Mouse (Mus musculus) lung, adult 2 months (tissue): Measurements from ENCODE around the gene Psmd1. TPM values are rescaled to one million over a fixed set of nuclear protein-coding genes. Genes with fewer than 3 reads are reported as not detected.
A peak's percentile ranks its signal among the peaks of the same experiment; 100 is the strongest.

Experiments
- DNase-seq: peaks from one replicate; pipeline ENCODE4 v3.0.0; 2022
- H3K4me1 ChIP-seq: fragments of 200-500 bp; 2 replicates; pipeline ENCODE4 v1.6.1; 2011; ENCODE audit warnings: low read length; ENCODE audit not compliant: control insufficient read depth, insufficient read depth
- H3K4me3 ChIP-seq: fragments of 200-500 bp; replicated peaks from 2 replicates; pipeline ENCODE3; 2011; ENCODE audit warnings: low read depth, mild to moderate bottlenecking, control low read depth, low read length; ENCODE audit errors: extremely low read depth
- CTCF ChIP-seq: fragments of 200-500 bp; IDR thresholded peaks from 2 replicates; pipeline ENCODE4 v1.5.1; 2011; ENCODE audit warnings: mild to moderate bottlenecking, low read length, control low read depth; ENCODE audit not compliant: insufficient read depth
- POLR2A ChIP-seq: fragments of 200-500 bp; IDR thresholded peaks from 2 replicates; pipeline ENCODE4 v1.6.1; 2011; ENCODE audit warnings: low read depth, mild to moderate bottlenecking, control low read depth, low read length, borderline replicate concordance; ENCODE audit errors: extremely low read depth
- WGBS: fragments of 180-500 bp; shearing (Covaris S2); methylation state at CpG from one replicate; pipeline ENCODE4 v1.1.7; 2018; 5-methylcytosine and 5-hydroxymethylcytosine counted together
- polyA plus RNA-seq: library from polyadenylated mRNA; depleted of rRNA; stranded (reverse); fragments of >200 nt; gene quantifications from 2 replicates; pipeline ENCODE4 v1.2.3, GENCODE M21; 2012

Psmd1 gene
- polyA plus RNA-seq, 1 experiment = 52.4 TPM

DNA sequence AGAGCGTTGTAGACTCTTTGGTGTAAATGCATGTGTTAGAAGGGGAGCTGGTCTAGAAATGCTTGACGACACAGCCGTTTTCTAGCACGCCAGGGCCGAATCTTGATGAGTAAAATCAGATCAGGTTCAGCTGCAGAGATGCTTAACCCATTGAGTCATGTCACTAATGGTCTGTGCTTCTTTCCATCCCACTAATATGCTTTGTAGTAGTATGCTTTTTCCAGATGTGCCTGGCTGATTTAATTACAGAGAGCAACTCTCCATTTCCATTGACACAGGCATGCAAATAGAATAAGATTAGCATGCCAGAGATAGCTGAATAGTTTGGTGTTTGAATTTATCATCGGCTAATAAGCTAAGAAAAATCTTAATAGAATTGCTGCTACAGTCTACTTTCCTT is 71.1 kb downstream of the Psmd1 start:
- no peak for DNase-seq
- no peaks in the 10 kb centered on the region for H3K4me1 ChIP-seq
- no peak overlapping the region for H3K4me3 ChIP-seq
- no peak for TF ChIP-seq CTCF
- no peak for TF ChIP-seq POLR2A
- 93% methylated on average over 6 of the region's 6 CpGs for WGBS

DNA sequence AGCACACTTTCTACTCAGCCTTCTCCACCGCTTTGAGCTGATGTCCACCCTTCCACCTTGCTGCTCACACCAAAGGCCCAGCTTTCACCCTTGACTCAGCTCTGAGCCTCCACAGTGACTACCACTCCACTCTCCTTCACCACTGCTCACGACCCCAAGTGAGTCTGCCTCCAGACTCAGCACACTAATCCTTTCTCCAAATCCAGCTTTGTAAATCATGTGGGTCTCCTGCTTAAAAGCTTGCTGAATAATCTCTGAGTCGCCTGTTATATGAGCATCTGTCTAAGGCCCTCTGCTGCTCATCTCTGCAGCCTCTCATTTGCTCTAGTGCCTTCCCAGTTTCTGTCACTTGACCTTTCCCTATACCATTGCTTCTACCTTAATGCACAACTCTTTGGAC is 76.9 kb downstream of the Psmd1 start:
- H3K4me3 ChIP-seq = no peak overlapping the region
- 88% methylated on average over 3 of the region's 3 CpGs for WGBS
- H3K4me1 ChIP-seq = peaks cover 3% of the 10 kb centered on the region; the same call in 1 of the 2 replicates
- DNase-seq = no peak
- TF ChIP-seq POLR2A (no peak), CTCF (no peak)

DNA sequence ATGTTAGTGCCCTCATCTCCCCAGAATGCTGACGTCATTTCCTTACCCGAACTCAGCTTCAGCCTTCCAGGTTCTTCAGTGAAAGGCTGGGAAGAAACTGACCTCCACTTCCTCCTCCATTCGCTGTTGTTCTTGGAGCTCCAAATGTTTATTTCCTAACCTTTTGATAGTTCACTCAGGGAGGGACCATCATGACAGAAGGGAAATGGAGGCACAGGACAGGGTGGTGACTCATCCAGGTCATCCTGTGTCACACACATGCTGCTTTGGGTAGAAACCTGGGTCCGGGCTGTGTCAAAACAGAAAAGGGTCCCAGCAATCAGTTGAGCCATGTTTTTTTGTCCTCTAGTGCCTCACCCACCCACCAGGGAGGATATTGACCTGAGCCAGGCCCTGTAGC is 79.0 kb downstream of the Psmd1 start:
- TF ChIP-seq CTCF = no peak
- no peak for TF ChIP-seq POLR2A
- Histone ChIP-seq H3K4me1 (peaks cover 3% of the 10 kb centered on the region; the same call in 1 of the 2 replicates), H3K4me3 (no peak overlapping the region)
- WGBS = 55% methylated on average over 4 of the region's 4 CpGs
- DNase-seq = no peak

DNA sequence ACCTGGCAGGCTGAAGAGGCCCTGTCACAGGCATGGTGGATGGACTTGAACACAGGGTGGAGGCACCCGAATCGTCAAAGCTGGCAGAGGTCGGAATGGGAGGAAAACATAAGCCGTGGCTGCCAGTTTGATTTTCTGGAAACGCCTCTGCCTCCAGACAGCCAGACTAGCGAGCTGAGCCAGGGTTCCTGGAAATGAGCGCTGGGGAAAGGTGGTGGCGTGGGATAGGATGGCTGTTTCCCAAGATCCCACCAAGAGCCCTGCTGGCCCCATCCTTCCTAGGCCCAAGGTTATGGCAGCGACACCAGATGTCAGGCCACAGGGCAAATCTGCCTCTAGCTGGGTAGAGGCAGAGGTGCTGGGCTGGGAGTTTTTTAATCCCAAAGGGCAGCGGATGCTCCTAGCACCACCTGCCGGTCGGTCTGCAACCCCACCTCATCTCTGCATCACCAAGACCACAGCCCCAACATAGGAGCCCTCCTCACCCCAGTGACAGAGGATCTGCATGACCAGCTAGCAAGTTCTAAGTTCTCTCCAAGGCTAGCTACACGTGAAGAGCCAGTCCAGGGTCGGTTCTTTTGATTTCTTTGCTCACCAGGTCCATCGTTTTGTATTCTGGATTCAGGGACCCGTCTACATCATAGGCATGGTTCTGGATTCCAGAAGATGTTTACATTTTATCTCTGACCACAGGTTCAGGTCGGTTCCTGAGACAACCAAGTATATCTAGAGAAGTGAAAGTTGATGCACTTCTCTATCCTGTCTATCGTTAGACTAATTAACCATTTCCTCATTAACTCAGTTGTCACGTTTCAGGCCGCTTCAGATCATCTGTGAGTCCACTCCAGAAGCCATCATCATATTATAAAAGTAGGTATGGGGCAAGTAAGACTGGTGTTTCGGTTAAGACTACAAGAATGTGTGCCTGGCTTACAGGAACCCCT is 80.1 kb downstream of the Psmd1 start:
- DNase-seq = peak; percentile 10
- Histone ChIP-seq H3K4me1 (peaks cover 3% of the 10 kb centered on the region; the same call in 1 of the 2 replicates), H3K4me3 (no peak overlapping the region)
- 67% methylated on average over 21 of the region's 21 CpGs for WGBS
- TF ChIP-seq CTCF = peak; percentile 22; the same call in 1 of the 2 replicates
- TF ChIP-seq POLR2A = no peak

DNA sequence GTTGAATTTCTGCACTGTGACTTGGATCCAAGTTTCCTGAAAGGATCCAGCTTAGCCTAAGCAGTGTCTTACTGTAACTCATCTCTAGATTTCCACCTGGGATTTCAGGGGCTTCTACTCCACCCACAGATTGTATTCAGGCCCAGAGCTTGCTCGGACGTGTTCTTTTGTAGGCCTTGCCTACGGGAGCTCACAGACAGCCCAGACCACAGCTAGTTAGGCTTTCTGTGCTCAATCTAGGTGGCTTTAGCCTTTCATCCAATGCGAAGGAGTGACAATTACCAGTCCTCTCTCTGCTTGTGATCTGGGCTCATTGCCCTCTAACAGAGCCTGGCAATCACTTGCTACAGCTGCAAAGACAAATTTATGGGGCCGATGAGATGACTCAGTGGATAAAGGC is 82.1 kb downstream of the Psmd1 start:
- Histone ChIP-seq H3K4me1 (peaks cover 3% of the 10 kb centered on the region; the same call in 1 of the 2 replicates), H3K4me3 (no peak overlapping the region)
- WGBS = 91% methylated on average over 5 of the region's 5 CpGs
- no peak for DNase-seq
- TF ChIP-seq CTCF (no peak), POLR2A (no peak)

DNA sequence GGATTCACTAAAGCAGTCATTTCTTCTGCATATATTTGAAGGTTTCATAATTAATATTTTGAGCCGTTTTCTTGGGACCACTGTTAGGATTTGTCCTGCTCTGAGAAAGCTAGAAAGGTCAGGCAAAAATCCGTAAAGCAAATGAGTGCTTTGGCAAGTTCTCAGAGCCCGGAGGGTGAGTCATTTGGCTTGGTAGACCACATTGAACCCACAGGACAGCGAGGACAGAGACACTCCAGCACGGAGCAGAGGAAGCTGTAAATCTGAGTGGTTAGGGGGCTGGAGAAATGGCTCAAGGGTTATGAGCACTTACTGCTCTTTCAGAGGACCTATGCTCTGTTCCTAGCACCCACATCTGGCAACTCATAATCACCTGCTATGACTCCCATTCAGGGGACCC is 83.4 kb downstream of the Psmd1 start:
- TF ChIP-seq POLR2A (no peak), CTCF (no peak)
- H3K4me3 ChIP-seq = no peak overlapping the region
- H3K4me1 ChIP-seq = peaks cover 3% of the 10 kb centered on the region; the same call in 1 of the 2 replicates
- DNase-seq = no peak
- 55% methylated on average over 5 of the region's 5 CpGs for WGBS

DNA sequence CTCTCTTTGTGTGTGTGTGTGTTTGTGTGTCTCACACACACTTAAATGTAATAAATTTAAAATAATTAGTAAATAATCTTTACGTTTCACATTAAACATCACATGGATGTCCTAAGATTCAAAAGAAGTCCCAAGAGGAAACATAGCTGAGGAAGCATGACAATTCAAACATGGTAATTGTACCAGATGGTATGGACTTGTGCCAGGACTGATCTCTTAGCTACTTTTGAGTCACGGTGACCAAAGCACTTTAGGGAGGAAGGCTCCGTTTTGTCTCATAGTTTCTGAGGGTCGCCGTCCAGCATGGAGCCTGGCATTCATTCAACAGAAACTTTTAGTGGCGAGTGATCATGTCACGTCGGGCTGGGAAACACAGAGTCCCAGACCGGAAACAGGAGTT is 84.0 kb downstream of the Psmd1 start:
- WGBS = 61% methylated on average over 9 of the region's 9 CpGs
- TF ChIP-seq CTCF (no peak), POLR2A (no peak)
- H3K4me3 ChIP-seq = no peak overlapping the region
- peaks cover 3% of the 10 kb centered on the region; the same call in 1 of the 2 replicates for H3K4me1 ChIP-seq
- DNase-seq = no peak

DNA sequence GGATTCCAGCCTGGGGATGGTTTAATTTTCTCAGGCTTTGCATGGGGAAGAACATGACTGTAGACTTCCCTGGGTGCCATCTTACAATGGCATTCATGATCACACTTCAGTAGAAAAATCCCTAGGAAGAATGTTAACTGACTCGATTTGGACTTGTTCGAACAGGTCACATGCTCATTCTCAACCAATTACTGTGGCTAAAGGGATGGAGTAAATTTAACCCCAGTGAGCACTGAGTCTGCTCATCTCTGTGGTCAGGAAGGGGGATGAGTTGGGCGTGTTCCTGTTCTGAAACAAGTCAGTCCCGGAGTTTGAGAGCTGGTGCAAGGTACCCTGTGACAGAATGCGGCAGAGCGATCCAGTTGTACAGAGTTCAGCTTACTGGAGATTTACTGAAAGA is 86.7 kb downstream of the Psmd1 start:
- Histone ChIP-seq H3K4me1 (peaks cover 3% of the 10 kb centered on the region; the same call in 1 of the 2 replicates), H3K4me3 (no peak overlapping the region)
- 78% methylated on average over 6 of the region's 6 CpGs for WGBS
- DNase-seq = no peak
- TF ChIP-seq CTCF = no peak
- TF ChIP-seq POLR2A = no peak

DNA sequence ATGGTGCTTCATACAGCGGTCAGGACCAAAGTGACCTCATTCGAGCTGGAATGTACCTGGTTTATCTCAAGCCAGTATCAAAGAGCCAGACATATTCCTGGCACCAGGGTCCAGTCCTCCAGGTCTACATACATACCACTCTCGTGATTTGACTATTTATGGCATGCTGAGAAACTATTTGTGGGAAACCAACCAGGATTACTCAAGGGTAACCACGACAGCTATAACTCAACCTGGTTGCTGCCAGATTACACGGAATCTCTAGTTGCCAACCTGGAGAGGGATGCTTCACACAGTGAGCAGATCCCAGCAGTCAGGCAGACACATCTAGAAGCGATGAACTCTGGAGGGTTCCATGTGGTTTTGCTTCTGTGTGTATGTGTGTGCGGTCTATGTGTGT is 87.2 kb downstream of the Psmd1 start:
- H3K4me1 ChIP-seq = peaks cover 3% of the 10 kb centered on the region; the same call in 1 of the 2 replicates
- DNase-seq = no peak
- 78% methylated on average over 7 of the region's 7 CpGs for WGBS
- TF ChIP-seq CTCF = no peak
- no peak for TF ChIP-seq POLR2A
- no peak overlapping the region for H3K4me3 ChIP-seq

DNA sequence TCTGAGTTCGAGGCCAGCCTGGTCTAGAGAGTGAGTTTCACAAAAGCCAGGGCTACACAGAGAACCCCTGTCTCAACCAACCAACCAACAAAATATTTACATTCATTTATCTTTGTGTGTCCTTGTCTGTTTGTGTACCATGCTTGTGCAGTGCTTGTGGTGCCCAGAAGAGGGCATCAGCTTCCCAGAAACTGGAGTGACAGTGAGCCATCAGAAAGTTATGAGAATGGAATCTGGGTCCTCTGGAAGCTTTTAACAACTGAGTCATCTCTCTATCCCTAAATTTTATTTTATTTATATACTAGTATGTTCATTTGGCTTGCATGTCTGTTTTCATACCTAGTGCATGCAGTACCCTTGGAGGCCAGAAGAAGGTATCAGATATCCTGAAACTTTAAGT is 88.4 kb downstream of the Psmd1 start:
- no peak for DNase-seq
- WGBS = 85% methylated on average over 1 of the region's 1 CpGs
- Histone ChIP-seq H3K4me3 (no peak overlapping the region), H3K4me1 (peaks cover 3% of the 10 kb centered on the region; the same call in 1 of the 2 replicates)
- TF ChIP-seq POLR2A (no peak), CTCF (peak; percentile 24; the same call in 1 of the 2 replicates)
